Mouse (Mus musculus): ENCODE measurements around the gene Gm12794.
"Not testable (repeated sequence)": the region's sequence is repeated elsewhere in the genome, so short reads cannot be mapped to it uniquely, and the experiment has no call there.

The Gm12794 gene

GRCm38 (mm10) chr4:101940107-101940506 is at the start of gene Gm12794:
Gene Gm12794 (plus strand): TSS chr4:101940407.
- ATAC-seq (ENCODE audit: insufficient number of reproducible peaks, low FRiP score, low TSS enrichment): not testable (repeated sequence)

- ATAC-seq (ENCODE audit: insufficient number of reproducible peaks, low FRiP score, low TSS enrichment): no peak
Measured at GRCm38 (mm10) chr4:101893656-101894420, 46.4 kb upstream of the Gm12794 start, which contains the start of gene C130073F10Rik. Gene C130073F10Rik (minus strand): TSS chr4:101893789.

GRCm38 (mm10) chr4:101908821-101909220 is 31.4 kb upstream of the Gm12794 start, which contains the start of gene Gm12800:
Gene Gm12800 (plus strand): TSS chr4:101909121.
- not testable (repeated sequence) for ATAC-seq (ENCODE audit: insufficient number of reproducible peaks, low FRiP score, low TSS enrichment)

- ATAC-seq (ENCODE audit: insufficient number of reproducible peaks, low FRiP score, low TSS enrichment): not testable (repeated sequence)
Measured at GRCm38 (mm10) chr4:101980949-101981348, 40.7 kb downstream of the Gm12794 start, which contains the start of gene Gm12790. Gene Gm12790 (minus strand): TSS chr4:101981049.

- ATAC-seq (ENCODE audit: insufficient number of reproducible peaks, low FRiP score, low TSS enrichment): no peak
Measured at GRCm38 (mm10) chr4:101985678-101986077, 45.5 kb downstream of the Gm12794 start.

- not testable (repeated sequence) for ATAC-seq (ENCODE audit: insufficient number of reproducible peaks, low FRiP score, low TSS enrichment)
Measured at GRCm38 (mm10) chr4:101986326-101986725, 46.1 kb downstream of the Gm12794 start, which contains the start of gene Gm12789. Gene Gm12789 (plus strand): TSS chr4:101986626.

All from cerebellum, adult (tissue).